Mouse (Mus musculus) liver, adult 10 weeks (tissue): Measurements from ENCODE around the gene Fstl3. TPM values are rescaled to one million over a fixed set of nuclear protein-coding genes. Genes with fewer than 3 reads are reported as not detected.

Experiments
- polyA plus RNA-seq: library from polyadenylated mRNA; stranded (reverse); fragments of 350-450 nt; fragmentation: Illumina TruSeq; extraction: RNeasy Lipid Tissue Mini Kit (QIAGEN cat#74804); gene quantifications from one replicate; pipeline ENCODE4 v1.2.3, GENCODE M21; 2014; ENCODE audit warnings: low read depth, low replicate concordance

Fstl3 gene
- not detected for polyA plus RNA-seq

DNA sequence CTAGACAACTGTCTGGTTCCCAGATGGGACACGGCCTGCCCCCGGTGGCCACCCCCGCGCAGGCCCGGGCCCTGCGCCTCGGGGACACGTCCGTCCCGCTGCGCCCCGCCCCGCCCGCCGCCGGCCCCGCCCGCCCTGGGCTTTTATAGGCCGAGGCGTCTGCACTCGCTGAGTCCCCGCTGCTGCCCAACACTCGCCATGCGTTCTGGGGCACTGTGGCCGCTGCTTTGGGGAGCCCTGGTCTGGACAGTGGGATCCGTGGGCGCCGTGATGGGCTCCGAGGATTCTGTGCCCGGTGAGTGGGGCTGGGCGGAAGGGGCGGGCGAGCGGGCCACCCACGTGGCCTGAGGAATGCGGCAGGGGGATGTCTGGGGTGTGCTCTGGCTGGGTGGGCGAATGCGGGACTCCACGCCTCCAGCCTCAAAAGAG is at the start of gene Fstl3:
Gene Fstl3, plus strand, starts transcription at position 170 of the 429 bp plus-strand sequence.

DNA sequence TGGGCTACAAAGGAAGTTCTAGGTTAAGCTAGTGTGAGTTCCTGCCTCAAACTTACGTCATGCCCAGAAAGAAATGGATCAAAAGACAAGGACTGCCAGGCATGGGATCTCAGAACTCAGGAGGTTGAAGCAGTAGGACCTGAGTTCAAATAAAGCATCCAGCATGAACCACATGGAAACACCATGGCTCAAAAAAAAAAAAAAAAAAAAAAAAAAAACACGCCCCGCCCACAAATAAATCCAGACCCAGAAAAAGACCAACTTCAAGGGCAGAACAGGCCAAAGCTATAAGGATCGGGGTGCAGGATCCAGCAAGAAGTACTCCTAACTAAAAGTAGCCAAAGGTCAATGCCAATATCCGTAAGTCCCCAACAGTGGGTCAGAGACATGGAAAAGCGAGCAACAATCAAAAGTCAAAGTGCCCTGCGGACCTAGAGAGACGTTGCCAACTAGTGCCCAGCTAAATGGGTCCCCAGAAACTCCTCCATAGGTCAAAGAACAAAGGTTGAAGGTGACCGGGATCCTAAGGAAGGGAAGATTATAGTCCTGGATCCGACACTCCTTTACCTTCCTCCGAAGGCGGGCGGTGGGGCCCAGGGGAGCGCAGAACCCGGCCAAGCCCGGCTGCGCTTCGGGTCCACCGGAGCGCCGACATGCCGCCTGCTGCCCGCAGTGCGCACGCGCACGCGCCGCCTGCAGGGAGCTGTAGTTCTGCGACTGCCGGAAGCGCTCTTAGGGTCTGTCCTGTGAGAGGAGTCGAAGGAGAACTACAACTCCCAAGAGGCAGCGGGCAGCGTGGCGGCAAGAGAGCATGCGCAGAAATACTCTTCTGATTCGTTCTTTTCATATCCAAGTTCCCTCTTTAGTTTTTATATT is 30.9 kb upstream of the Fstl3 start, which contains the start of gene Polrmt:
Gene Polrmt, minus strand, starts transcription at position 684 of the 876 bp plus-strand sequence.

DNA sequence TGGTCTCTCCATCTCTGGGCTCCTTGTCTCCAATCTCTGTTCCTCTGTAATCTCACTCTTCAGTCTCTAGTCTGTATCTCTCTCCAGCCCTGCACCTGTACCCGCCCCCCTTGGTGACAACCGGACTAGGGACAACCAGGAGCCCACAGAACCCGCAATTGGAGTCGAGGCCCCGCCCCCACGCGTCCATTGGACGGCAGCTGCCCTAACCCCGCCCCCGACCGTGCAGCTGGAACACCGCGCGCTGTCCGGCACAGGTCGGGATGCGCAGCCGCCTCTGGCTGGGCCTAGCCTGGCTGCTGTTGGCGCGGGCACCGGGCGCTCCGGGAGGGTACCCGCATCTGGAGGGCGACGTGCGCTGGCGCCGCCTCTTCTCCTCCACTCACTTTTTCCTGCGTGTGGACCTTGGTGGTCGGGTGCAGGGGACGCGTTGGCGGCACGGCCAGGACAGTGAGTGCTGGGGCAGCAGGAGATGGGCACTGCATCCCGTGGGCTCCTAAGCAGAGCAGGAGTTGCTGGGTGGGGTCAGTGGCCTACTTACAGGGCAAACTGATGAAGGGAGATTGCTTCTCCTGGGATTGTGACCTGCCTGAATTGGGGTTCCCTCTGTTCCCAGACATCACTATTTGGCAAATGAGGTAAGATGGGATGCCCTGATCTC is 22.1 kb upstream of the Fstl3 start, which contains the start of gene Fgf22:
Gene Fgf22, plus strand, starts transcription at position 221 of the 661 bp plus-strand sequence.

DNA sequence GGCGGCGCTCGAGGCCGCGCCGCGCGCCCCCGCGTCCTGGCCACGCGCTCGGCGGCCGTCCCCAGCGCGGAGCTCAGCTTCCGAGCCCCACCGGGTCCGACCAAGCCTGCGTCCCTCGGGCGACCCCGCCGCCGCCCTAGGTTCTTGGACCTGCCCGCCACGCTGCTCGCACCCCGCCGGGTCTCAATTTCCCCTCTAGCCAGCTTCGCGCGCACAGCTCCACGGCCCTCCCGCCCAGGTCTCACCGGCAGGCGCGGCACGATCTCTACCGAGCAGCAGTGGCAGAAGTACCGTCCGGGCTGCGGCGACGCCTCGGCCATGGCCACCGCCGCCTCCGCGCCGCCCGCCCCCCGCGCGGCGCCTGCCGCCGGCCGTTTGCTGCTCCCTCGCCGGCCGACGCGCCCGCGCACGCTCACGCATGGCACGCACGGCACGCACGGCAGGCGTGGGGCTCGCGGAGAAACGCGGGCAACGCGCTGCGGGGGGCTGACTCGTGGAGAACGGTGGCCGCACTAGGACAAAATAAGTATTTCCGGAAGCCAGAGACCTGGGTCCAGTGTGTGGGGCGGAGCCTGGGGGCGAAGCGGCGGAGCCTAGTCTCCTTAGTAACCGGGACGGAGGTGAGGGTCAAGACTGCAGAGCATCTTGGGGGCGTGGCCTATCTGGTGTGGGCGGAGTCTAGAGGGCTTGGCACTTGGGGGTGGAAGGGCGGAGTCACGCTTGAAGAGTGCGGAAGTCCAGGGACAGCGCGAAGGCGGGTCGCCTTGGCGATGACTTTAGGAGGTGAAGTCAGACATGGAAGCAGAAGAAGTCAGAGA is 10.4 kb upstream of the Fstl3 start, which contains the start of gene Rnf126:
Gene Rnf126, minus strand, starts transcription at position 445 of the 818 bp plus-strand sequence.

DNA sequence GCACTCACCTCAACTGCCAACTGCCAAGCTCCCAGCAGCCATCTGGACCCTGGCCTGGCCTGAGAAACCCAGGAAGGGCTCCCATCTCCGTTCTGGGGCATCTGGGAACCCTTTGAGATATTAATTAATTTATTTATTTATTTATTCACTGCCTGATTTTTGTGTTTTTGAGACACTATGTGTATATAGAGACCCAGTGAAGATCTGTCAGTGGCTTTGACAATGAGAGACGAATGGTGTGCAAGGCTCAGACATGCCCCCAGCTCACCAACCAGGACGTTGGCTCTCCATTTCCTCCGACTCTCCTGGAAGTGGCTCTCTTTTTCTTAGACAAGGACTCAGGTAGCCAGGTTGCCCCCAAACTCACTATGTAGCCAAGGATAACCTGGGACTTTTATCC is 13.8 kb downstream of the Fstl3 start, which contains the start of gene Prss57:
Gene Prss57, minus strand, starts transcription at position 101 of the 400 bp plus-strand sequence.

DNA sequence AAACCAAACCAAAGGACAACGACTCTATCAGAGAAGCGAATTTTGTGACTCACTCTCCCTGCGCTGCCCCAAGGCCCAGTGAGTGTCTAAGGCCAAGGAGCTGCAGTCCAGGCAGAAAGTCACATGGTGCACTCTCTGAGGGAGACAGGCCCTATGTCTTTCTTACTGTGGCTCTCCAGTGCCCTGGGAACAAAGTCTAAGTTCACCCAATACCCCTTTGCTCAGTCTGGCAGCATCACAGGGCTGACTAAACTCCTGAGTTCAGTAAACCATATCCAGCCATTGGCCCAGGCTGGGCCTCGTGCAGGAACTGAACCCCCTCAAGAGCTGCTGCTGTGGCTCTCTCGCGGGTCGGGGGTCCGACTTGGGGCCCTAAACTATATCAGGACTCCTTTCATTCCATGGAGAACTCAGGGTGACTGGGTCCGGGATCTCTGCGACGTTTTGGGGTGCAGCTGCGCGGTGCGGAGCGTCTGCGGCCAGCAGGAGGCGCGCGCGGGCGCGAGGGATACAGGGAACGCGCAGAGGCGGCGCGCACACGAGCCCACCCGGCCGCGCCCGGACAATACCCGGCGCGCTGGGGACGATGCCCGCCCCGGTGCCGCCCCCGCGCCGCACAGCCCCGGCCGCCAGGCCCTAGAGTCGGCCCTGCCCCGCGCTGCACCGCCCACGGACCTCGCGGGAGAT is 16.1 kb downstream of the Fstl3 start, which contains the start of gene Palm:
Gene Palm, plus strand, starts transcription at position 522 of the 687 bp plus-strand sequence.

DNA sequence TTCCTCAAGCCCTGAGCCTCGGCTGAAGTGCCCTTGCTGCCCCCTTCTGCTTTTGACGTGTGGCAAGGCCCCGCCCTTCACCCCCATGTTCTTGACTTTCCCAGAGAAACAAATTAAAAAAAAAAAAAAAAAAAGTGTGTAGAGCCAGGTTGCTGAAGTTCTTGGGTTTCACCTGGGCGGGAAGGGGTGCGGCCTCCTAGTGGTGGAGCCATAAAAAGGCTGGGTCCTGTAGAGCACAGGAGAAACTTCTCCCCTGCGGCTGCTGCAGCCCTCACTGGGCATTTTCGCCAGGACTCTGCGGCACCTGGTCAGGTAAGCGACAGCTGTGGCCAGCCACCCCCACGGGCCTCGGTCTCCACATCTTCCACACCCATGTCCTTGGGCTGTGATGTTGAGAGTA is 43.7 kb downstream of the Fstl3 start, which contains the start of gene Misp:
Gene Misp, plus strand, starts transcription at position 208 of the 400 bp plus-strand sequence.

Other genes with a start within 250 kb of the Fstl3 start
- 1.9 TPM for gene Plpp2, start 243.5 kb upstream of the Fstl3 start, polyA plus RNA-seq
- gene Mier2, start 222.1 kb upstream of the Fstl3 start, polyA plus RNA-seq: 0.24 TPM
- gene Theg, start 189.9 kb upstream of the Fstl3 start, polyA plus RNA-seq: not detected
- not detected for gene C2cd4c, start 163.2 kb upstream of the Fstl3 start, polyA plus RNA-seq
- gene Shc2, start 139.4 kb upstream of the Fstl3 start, polyA plus RNA-seq: not detected
- not detected for gene Odf3l2, start 131.5 kb upstream of the Fstl3 start, polyA plus RNA-seq
- gene Madcam1, start 112.7 kb upstream of the Fstl3 start, polyA plus RNA-seq: not detected
- gene Tpgs1, start 107.9 kb upstream of the Fstl3 start, polyA plus RNA-seq: not detected
- 7.5 TPM for gene Cdc34, start 95.1 kb upstream of the Fstl3 start, polyA plus RNA-seq
- not detected for gene Gzmm, start 88.3 kb upstream of the Fstl3 start, polyA plus RNA-seq
- gene Bsg, start 72.8 kb upstream of the Fstl3 start, polyA plus RNA-seq: 261 TPM
- gene Hcn2, start 60.6 kb upstream of the Fstl3 start, polyA plus RNA-seq: not detected
- 4.2 TPM for gene Polrmt, start 30.7 kb upstream of the Fstl3 start, polyA plus RNA-seq
- gene Fgf22, start 22.2 kb upstream of the Fstl3 start, polyA plus RNA-seq: not detected
- gene Rnf126, start 10.3 kb upstream of the Fstl3 start, polyA plus RNA-seq: 0.93 TPM
- not detected for gene Prss57, start 13.7 kb downstream of the Fstl3 start, polyA plus RNA-seq
- not detected for gene Palm, start 16.3 kb downstream of the Fstl3 start, polyA plus RNA-seq
- not detected for gene Misp, start 43.7 kb downstream of the Fstl3 start, polyA plus RNA-seq
- gene Ptbp1, start 77.2 kb downstream of the Fstl3 start, polyA plus RNA-seq: 29.0 TPM
- not detected for gene Prtn3, start 97.2 kb downstream of the Fstl3 start, polyA plus RNA-seq
- not detected for gene Plppr3, start 97.4 kb downstream of the Fstl3 start, polyA plus RNA-seq
- not detected for gene Elane, start 109.0 kb downstream of the Fstl3 start, polyA plus RNA-seq
- not detected for gene Cfd, start 113.6 kb downstream of the Fstl3 start, polyA plus RNA-seq
- gene Med16, start 131.7 kb downstream of the Fstl3 start, polyA plus RNA-seq: not detected
- not detected for gene Gm26602, start 133.6 kb downstream of the Fstl3 start, polyA plus RNA-seq
- not detected for gene Kiss1r, start 139.7 kb downstream of the Fstl3 start, polyA plus RNA-seq
- 5.4 TPM for gene R3hdm4, start 143.9 kb downstream of the Fstl3 start, polyA plus RNA-seq
- gene Arid3a, start 149.8 kb downstream of the Fstl3 start, polyA plus RNA-seq: 0.19 TPM
- gene Wdr18, start 182.9 kb downstream of the Fstl3 start, polyA plus RNA-seq: 1.8 TPM
- not detected for gene Grin3b, start 193.4 kb downstream of the Fstl3 start, polyA plus RNA-seq
- gene Tmem259, start 207.1 kb downstream of the Fstl3 start, polyA plus RNA-seq: 1.4 TPM
- 0.66 TPM for gene Cnn2, start 211.3 kb downstream of the Fstl3 start, polyA plus RNA-seq
- gene Abca7, start 219.2 kb downstream of the Fstl3 start, polyA plus RNA-seq: 0.08 TPM
- gene Arhgap45, start 239.4 kb downstream of the Fstl3 start, polyA plus RNA-seq: 0.13 TPM